Mouse (Mus musculus) granulocyte monocyte progenitor cell, adult 5-6 weeks (primary cell): ENCODE data around the gene Fcer1g. TPM values are rescaled to one million over a fixed set of nuclear protein-coding genes. Genes with fewer than 3 reads are reported as not detected.

Experiments
- ATAC-seq: replicated peaks from 2 replicates; pipeline ENCODE4 v1.8.0; 2016; ENCODE audit warnings: mild to moderate bottlenecking, moderate TSS enrichment, inconsistent platforms; ENCODE audit not compliant: poor library complexity, severe bottlenecking
- total RNA-seq, 2 experiments: library from RNA; stranded (forward) in 1 of 2; stranded (reverse) in 1 of 2; fragments of 200-712, 200-1000 nt in 1 of 2; fragments of >200 nt in 1 of 2; fragmentation: Nextera tagmentation in 1 of 2; gene quantifications; 2 replicates each; pipeline ENCODE4 v1.2.3; 2014 to 2017

The Fcer1g gene
- total RNA-seq, 2 experiments from 2014 or later, result 143 to 359 TPM

GRCm38 (mm10) chr1:171222238-171223155, 11.7 kb downstream of the Fcer1g start, which contains the start of gene Tomm40l:
Gene Tomm40l, minus strand, starts transcription at chr1:171222514.
- ATAC-seq, result peak; percentile 90

DNA sequence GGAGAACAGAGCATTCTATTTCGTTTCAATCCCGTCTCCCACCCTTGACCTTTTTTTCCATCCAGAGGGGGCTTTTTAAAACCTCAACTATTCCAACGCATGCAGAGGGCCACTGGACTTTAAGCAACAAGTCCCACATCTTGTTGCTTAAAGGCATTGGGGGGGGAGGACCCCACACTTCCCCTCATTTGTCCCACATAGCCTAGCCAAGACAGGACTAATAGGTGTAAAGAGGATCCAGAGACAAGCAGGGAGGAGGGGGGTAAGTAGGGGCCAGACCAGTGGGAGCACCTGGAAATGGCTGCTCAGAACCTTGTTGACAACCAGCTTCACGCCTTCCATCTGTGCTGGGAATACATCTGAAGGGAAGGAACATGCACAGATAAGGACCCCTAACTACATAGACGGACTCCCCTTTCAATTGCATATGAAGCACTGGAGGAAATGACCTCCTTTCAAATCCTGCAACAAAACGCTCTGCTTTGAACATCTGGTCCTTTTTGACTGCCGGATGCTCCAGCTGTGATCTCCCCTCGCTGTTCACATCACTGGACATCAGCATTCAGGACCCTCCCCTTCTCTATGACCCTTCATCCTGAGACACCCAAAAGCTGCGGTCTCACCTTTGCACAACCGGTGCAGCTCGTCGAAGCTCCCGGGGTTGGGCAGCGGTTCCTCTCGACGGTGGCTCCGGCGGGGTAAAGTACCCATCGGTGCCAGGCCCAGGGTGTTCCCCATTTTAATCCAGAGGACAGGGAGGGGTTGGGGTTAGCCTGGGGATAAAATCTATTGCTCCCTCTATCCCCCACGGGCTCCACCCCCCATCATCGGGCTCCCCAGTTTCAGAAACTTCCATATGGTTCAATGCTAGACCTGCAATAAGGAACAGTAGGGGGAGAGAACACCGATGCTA, 12.6 kb downstream of the Fcer1g start:
- peak; percentile 15; the same call in 1 of the 2 replicates for ATAC-seq

DNA sequence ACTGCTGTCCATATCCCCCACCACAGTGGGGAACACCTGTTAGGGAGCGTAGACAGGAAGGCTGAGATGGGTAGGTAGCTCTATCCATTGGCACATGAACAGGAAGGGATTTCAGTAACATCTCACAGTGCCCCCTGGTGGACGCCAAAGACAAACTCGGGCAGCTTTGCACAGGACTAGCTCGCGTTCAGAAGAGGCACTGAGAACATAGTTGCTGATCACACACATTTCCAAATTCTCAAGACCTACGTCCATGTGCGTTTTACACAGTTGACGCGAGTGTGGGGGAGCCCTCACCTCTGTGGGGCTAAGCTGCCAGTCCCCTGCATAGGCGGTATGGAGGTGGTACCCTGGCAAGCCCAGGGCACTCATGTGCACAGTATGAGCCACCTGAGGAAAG, 13.3 kb downstream of the Fcer1g start:
- ATAC-seq, result peak; percentile 37

- no peak for ATAC-seq
Observed at GRCm38 (mm10) chr1:171216241-171216955, 17.8 kb downstream of the Fcer1g start.

GRCm38 (mm10) chr1:171213801-171214496, 20.2 kb downstream of the Fcer1g start, which contains the start of gene Nr1i3:
Gene Nr1i3, plus strand, starts transcription at chr1:171213970.
- no peak for ATAC-seq

- ATAC-seq, result no peak
Observed at GRCm38 (mm10) chr1:171212854-171213253, 21.3 kb downstream of the Fcer1g start.

DNA sequence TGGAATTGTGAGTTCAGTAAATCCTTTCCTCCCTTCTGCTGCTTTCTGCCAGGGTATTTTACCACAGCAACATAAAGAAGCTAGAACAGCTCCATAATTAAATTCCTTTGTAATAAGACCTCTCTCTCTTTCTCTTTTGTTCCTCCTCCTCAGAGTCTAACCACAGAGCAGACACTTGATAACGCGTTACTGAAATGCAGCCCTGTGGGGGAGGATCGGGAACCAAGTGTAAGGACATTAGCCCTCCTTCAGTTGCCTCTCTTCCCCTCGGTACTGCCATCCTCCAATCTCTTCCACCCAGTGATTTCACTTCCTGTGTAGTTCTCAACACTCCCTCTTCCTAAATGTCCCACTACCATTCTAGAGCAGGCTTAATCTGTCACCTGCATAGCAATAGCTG, 24.8 kb downstream of the Fcer1g start:
- peak; percentile 74 for ATAC-seq

DNA sequence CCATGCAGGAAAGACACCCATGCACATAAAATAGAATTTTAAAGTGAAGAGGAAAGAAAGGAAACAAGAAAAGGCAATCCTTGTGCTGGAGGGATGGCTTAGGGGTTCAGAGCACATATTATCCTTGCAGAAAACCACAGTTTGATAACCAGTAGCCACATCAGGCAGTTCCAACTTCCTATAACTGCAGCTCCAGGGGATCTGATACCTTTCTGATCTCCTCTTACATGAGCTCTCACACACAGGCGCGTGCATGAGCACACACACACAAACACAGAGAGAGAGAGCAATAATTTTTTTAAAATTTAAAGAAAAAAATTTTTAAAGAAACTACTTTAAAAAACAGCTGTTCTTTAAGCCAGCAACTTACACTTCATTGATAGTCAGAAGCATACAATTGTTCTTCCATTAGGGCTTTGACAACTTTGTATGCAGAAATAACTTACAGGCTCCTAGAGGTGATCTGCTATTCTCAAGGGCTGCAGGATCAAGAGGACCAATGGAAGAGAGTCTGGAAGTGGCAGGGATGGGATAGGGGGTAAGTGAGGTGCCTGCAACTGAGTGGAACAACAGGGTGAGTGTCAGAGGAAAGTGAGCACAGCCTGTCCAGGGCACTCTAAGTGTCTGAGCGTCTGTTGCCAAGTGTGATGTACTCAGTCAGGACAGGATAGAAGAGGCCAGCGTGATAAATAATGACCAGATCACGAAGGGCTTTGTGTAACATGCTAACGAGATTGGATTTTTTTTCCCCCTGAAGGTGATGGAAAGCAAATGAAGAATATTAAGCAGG, 28.3 kb downstream of the Fcer1g start:
- no peak for ATAC-seq

GRCm38 (mm10) chr1:171204249-171204644, 29.9 kb downstream of the Fcer1g start:
- no peak for ATAC-seq

DNA sequence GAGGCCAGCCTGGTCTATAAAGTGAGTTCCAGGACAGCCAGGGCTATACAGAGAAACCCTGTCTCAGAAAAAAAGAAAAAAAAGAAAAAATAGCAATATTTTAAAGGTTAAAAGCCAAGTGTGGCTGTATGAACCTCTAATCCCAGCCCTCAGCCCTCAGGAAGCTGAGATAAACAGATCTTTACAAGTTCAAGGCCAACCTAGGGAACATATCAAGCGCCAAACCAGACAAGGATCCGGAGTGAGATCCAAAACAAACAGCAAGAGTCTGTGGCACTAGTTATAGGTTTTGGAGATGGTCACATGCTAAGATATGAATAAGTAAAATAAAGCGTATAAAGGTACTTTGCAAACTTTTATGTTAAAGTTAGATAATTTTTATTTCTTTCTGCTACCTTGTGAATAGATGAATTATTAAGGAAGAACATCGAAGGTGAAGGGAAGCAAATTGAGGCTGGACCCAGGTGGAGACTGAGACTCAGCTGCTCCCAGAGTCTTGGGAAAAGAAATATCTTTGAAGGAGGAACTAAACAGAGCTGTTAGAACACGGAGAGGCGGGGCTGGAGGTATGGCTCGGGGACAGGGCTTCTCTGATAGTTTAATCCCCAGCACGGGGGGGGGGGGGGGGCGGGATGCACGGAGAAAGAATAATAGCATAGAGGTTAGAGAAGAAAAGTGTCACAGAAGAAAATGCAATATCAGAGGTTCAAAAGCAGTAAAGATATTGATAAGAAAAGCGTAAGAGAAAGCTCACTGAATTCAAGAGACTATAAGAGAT, 30.5 kb downstream of the Fcer1g start:
- ATAC-seq, result no peak

DNA sequence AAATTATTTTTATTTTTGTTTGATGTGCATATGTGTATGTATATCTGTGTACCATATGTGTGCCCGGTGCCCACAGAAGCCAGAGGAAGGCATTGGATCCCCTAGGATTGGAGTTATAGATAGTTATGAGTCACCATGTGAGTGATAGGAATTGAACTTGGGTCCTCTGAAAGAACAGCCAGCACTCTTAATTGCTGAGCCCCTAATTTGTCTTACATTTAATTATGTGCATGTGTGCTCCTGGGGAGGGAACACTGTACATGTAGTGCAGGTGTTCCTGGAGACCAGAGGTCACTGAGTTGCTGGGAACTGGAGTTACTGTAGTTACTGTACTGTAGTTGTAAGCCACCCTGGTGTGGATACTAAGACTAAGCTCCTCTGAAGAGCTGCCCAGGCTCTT, 33.4 kb downstream of the Fcer1g start:
- ATAC-seq, result no peak

GRCm38 (mm10) chr1:171199532-171199931, 34.6 kb downstream of the Fcer1g start:
- no peak for ATAC-seq

DNA sequence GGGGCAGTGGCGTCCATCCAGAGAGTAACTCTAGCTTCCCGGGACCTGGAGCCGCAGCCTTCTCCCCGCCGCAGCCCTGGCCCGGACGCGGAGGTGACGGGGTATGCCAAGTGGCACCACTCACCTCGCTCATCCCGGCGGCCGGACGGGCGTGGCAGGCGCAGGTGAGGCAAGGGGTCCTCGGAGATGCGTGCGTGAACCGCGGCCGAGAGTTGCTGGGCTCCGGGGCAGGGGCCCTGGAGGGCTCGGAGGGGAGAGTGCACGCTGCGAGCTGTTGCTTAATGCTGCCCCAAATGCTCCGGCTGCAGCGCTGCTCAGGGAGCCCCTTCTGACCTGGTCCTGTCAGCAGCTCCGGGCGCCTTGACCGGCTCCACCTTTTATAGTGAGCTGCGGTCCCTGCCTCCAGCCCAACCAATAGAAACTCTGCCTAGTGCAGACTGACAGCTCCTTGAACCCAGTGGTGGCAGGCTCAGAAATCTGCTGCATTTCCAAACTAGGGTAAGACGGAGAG, 38.2 kb downstream of the Fcer1g start, which contains the start of gene Pcp4l1:
Gene Pcp4l1 (minus strand): TSS at position 382 of the 511 bp plus-strand sequence.
- peak; percentile 95 for ATAC-seq

DNA sequence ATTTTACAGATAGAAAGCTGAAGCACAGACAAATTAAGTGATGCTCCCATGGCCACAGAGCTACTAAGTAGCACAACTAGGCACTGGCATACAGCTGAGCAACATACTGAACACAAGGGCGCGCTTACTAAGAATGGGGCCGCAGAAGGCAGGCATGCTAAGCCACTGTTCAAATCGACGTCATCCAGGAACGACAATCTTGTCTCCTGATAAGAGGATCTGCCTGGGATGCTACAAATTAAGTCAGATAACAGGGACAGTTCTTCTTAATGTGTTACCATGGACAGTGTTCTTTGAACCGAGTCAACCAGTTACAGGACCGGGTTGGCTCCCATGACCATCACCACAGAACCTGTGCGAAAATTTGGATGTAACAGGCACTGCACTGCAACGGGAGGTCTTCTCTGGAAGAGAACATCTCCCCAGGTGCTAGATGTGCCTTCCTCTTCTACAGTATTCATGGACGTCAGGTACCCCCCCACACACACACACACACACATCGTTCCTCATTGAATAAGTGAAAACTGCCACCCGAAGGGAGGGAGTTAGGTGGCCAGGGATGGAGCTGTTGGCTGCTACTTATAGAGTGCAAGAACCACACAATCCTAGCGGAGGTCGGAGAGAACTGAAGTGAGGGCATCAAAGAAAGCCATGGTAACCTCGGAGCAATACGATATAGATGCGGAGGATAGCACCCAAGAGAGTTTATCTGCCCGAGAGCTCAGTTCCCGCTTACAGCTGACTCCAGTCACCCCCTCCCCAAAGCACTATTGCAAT, 38.9 kb downstream of the Fcer1g start:
- peak; percentile 12; the same call in 1 of the 2 replicates for ATAC-seq

DNA sequence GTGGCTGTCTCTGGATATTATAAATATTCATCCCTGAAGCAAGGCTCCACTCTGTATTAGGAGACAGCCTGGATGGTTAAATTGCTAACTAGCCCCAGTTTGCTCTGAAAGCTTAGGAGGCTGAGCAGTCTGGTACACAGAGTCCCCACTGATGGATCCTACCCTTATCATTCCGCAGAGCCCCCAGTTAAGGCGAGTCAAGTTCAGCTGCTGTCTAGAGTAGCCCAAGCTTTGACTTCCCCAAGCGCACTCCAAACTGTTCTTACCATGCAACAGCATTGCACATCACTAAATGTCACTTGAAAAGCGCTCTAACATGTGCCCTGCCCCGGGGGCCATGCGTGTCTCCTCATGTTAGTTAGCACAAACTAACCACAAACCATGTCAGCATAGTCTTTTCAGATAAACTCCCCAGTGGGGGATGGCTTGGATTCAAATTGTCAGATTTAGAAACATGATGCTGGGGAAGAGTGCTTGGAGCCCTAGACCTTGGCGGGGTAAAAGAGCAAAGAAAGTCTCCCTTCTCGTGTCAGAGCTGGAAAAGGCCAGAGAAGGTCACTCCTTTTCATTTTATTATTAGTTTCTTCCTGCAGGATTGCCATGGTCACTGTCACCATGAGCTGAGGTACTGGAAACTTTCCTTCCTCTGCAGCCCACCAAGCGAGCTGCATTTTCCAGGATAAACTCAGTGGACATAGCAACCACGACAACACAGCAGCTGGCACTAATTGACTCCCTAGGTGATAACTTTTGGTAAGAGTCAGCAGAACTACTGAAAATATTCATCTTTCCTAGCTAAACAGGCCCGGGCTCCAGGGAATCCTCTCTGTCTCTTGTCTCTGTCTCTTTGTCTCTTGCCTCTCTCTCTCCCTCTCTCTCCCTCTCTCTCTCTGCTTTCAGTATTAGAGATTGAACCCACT, 40.0 kb downstream of the Fcer1g start:
- ATAC-seq, result no peak
